Mouse (Mus musculus) fibroblast of lung, adult 2 months (primary cell): ENCODE measurements around the gene Gm47959.
"Not testable (repeated sequence)": the region's sequence is repeated elsewhere in the genome, so short reads cannot be mapped to it uniquely, and the experiment has no call there.

Experiments used
- DNase-seq: peaks from one replicate; pipeline ENCODE4 v3.0.0-alpha.2; 2011; ENCODE audit warnings: low read depth

Gene Gm47959

DNA sequence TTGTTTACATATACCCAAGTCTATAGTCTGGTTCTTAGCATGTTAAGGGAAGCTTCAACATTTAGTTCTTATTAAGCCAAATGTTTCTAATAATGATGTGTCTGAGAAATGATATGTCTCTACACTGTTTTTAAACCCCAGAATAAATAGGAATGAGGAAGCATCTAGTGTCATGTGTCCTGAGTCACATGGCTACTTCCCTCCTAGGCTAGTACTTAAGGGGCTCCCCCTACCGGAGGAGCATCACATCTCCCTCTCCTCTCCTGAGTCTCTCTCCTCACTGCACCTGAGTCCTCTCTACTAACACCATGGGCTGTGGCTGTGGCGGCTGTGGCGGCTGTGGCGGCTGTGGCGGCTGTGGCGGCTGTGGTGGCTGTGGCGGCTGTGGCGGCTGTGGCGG is at the start of gene Gm47959:
TSS of gene Gm47959 (plus strand) at position 243 of the 400 bp plus-strand sequence.
- not testable (repeated sequence) for DNase-seq

DNA sequence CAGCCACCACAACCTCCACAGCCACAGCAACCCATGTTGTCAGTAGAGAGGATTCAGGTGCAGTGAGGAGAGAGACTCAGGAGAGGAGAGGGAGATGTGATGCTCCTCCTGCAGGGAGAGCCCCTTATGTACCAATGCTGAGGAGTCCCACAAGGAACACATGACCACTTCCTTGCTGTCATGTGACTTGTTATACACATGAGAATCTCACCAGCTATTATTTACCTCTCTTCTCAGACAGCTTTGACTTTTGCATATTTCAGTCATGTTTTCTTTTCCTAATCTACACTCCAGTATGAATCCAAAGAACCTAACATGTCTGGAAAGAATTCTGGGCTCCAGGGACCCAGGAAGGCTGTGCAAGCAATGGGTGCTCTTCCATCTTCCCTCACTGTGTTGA is 44.4 kb upstream of the Gm47959 start, which contains the start of gene Gm7544:
TSS of gene Gm7544 (minus strand) at position 101 of the 400 bp plus-strand sequence.
- DNase-seq: not testable (repeated sequence)

GRCm38 (mm10) chr1:82959870-82960385 is 40.4 kb upstream of the Gm47959 start, which contains the start of gene Gm47955:
Gm47955 (plus strand) TSS chr1:82960286.
- DNase-seq: no peak

DNA sequence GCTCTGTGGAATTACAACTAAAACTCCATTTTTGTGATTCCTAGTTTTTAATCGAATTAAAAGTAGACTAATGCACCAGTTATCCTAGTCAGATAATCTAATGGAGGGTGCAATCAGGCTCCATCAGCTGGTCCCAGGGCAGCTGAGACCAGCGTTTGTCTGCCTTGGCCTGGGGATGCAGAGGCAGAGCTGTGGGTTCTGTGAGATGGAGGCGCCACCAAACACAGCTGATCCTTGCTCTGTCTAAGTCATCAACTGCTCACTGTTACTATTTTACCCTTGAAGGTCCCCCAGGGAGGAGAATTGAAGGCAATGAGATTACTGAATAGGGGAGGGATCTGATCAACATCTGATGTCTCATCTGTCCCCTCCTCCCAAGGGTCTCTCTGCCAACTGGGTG is 33.9 kb upstream of the Gm47959 start:
- no peak for DNase-seq

DNA sequence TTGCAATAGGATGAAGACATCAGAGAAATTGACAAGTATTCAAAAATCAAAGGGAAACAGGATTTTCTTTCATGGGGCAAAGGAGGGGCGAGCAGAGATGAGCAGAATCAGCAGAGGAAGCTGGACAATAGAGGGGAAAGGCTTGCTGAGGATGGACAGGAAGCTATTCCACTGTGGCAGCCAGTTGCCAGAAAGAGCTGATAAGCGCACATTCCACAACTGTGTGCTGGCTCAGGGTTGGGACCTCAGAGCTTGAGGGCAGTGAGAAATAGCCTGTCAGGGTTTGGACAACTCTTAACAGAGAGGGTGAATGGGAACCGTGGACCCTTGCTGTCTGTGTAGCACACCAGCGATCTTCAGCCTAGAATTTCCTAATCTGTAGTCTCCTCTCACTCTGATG is 28.3 kb upstream of the Gm47959 start:
- DNase-seq: no peak

DNA sequence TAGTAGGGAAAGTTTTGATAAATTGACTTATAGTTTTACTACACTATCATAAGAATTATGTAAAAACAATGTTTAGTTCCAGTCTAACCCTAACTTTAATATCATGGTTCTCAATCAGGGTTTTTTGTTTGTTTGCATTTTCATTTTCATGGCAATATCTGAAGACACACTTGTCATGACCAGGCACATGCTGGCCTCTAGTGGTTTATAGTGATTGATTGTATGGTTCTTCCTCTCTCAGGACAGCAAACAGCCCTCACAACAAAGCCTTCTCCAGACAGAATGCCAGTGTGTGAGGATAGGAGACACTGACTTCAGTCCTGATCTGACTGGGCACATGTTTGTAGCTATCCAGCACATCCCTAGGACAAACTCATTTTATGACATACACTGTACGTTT is 27.1 kb upstream of the Gm47959 start:
- no peak for DNase-seq

DNA sequence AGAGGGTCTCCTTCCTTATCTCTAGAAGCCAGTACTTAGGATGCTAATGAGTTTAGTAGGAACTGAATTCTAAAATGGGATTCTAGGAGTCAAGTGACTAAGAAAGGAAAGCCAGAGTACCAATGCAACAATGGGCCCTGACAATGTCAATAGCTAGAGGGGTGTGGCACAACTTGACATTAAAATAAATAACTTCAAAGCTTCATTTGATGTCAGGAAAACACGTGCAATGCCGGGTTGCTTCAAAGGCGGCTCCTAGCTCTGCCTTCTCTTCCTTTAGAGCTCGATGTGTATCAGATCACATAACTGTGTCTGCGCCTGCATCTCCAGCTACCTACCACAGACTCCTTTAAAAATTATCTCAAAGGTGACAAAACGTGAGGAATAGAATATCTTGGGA is 26.4 kb upstream of the Gm47959 start:
- no peak for DNase-seq

- DNase-seq: no peak
Measured at GRCm38 (mm10) chr1:82974342-82974741, 26.0 kb upstream of the Gm47959 start.

GRCm38 (mm10) chr1:82975750-82976149 is 24.6 kb upstream of the Gm47959 start:
- DNase-seq: no peak

DNA sequence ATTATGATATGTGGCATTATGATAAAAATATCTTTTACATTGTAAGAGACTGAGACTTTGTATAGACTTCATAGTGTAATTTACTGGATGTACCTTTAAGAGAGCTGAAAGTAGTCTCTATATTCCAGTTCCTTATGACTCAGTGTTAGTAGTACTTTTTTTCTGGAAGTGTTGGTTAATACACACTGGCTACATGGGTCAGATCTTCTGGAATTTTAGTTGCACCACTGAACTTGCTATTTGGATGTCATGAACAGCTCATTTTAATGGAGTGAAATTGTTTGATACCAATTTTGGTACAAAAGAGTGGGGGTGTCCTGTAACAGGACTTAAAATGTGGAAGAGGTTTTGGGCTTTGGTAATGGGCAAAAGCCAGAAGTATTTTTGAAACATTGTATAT is 22.5 kb upstream of the Gm47959 start:
- DNase-seq: no peak

DNA sequence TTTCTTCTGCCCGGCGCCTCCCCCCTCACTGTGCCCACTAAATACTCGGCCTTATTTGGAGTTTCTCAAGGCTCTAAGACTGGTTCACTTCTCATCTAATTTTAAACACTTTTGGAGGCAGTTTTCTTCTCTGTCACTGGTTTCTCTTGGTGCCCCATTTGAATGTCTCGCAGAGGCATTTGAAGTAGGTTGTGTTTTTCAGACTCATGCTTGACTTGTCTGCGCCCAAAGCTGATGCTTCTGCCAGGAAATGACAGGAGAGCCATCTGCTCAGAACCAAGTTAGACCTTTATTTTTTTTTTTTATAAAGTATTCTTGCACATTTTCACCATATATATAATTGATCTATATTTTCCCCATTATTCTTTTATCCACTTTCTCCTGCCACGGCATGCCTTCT is 13.6 kb upstream of the Gm47959 start:
- DNase-seq: no peak

GRCm38 (mm10) chr1:82987530-82988198 is 12.7 kb upstream of the Gm47959 start:
- DNase-seq: peak; percentile 62

GRCm38 (mm10) chr1:82991062-82991461 is 9.3 kb upstream of the Gm47959 start:
- no peak for DNase-seq

DNA sequence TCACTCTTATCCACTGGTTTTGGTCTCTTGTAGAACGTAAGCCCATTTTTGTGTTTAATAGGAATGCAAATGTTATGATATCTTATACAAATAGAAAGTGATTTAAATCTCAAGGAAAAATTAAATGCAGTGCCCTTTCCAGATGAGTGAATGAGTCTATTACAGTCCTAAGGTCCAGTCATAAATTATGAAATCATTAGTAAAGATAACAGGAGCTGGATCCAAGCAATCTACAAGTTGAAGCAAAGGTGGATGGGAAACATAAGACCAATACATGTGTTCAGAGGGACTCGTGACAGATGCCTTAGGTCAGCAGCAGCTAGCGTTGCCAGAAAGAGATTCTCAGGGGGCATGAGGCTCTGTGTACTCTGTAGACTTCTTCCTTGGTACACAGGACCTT is 8.8 kb upstream of the Gm47959 start:
- DNase-seq: no peak

GRCm38 (mm10) chr1:82992093-82992492 is 8.3 kb upstream of the Gm47959 start:
- DNase-seq: no peak

DNA sequence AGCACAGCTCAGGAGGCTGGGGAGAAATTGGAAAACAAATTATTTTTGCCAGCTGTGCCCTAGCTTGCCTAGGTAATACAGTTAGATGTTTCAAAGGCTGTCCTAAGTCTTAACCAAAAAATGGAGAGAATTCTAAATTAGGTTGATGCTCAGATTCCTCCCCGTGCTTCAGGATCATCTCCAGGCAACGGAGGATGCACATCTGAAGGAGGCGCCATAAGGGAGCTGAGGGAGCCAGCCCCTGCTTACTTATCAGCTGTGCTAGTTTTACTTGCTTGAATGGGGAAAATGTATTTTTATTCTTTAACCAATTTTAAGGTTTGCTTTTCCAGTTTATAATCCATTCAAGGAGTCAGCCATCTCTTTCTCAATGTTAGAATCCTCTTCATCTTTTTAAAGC is 6.4 kb upstream of the Gm47959 start:
- no peak for DNase-seq

DNA sequence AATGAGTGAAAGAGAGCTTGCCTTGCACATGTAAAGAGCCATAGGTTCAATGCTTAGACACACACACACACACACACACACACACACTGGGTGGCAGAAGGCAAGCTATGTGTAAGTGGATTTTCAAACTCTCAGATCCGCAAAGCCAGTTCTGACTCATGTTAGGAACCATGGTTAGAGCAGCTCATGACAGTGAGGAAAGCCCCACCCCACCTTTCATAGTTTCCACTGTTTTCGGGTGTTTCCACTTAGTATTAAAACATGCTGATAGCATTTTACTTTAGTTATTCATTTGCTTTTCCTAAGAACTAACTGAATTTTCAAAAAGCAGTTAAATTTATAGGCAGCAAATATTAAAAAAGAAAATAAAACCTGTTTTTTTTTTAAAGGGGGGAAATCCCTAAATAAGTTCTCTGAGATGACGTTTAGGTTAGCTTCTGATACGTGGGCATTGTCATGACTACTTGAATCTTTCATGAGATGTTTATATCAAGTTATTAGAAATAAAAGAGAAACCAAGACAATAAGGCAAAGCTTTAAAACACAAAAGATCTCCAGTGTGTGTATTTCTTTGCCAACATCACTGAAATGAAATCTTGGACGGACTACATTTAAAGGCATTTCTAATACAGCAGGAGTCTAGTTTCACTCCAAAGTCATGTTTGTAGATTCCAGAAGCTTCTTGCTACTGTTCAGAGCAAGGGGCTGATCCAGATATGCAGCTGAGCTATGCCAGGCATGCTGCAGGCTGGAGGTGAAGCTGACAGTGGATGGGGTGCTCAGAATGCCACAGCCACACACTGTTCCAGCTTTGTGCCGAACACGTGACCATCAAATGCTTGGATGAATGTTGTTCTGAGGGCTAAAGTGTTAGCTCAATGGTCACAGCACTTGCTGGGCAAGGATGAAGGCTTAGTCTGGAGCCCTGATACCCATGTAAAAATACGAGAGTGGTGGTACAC is 6.2 kb downstream of the Gm47959 start:
- peak; percentile 12 for DNase-seq

DNA sequence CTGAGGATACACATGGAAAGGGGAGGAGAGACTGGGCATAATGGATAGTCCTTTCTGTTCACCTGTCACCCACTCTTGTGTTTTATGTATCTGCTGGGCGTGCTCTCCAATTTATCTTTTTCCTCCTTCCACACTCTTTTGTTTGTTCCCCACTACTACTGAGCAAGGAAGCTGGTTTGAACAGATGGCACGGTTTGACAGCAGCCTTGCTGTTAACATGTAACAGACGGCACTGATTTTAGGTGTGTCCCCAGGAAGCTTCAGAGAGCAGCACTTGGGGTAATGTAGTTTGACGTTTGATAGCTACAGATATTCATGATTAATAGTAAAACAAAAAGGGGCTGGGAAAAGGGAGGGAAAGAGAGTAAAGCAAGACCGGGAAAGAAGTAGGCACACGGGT is 7.1 kb downstream of the Gm47959 start:
- no peak for DNase-seq

- no peak for DNase-seq
Measured at GRCm38 (mm10) chr1:83014477-83014876, 14.1 kb downstream of the Gm47959 start.

GRCm38 (mm10) chr1:83015329-83015879 is 15.1 kb downstream of the Gm47959 start:
- no peak for DNase-seq

DNA sequence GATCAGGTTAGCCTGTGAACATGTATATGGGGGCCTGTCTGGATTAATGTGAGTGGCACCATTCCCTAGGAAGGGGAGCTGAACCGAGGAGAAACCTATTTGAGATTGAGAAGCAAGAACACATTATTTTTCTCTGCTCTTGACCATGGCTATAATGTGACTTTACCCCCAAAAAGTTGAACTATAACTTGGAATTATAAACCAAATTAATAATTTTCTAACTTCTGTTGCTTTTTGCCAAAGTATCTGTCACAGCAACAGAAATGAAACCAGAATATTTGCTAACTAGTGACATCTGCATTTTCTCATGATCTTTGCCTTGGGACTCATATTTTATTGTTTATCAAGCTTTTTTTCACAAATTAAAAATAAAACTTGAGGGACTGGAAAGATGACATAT is 16.2 kb downstream of the Gm47959 start:
- DNase-seq: no peak

DNA sequence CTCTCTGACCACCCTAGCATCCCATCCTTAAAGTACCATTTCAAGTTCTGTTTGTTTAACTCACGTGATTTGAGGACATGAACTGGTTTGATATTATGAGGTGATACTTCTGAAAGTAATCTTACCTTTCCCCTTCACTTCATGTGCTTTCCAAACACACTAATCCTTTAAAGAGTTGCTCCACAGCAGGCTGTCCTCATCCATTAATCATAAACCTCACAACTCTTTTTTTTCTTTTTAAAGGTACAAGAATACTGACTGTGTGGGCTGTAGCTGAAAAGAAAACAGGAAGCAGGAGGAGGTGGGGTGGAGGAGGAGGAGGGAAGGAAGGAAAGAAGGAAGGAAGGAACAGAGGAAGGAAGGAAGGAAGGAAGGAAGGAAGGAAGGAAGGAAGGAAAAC is 31.6 kb downstream of the Gm47959 start:
- no peak for DNase-seq

DNA sequence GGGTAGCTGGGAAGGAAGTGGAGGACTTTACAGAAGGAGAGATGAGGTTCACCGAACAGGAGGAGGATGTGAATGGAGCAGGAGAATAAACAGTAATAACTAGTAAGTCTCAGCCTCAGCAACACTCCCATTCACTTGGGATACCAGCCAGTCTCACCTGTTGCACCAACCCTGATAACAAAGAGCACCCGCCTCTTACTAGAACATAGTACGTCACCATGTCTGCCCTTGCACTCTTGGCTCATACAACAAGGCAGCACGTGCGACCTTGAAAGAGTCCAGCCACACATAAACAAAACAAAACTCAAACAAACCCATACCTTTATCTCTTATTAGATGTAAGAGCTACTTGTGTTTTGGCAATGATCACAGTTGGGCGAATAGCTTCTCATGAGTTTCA is 32.2 kb downstream of the Gm47959 start:
- DNase-seq: no peak
